In genomic region chr8:84599401-84599800, GRCm38 (mm10) we compare ENCODE assay signal across 24 mouse cellular contexts.
"Had no signal": no experiment of that assay in that cellular context is flagged by ENCODE, and none has a peak within 500 bp of the region (broad histone marks: within the 10 kb centered on the region; RNA-seq: fewer than 3 reads in every experiment).

No protein-coding gene starts in this region.

- ATAC-seq: inflammation-experienced regulatory T-cells, adult 6 months; intestine, embryonic 15.5 days; intestine, postnatal 0 days had no signal

- H3K36me3 ChIP-seq: heart, embryonic 12.5 days; heart, embryonic 15.5 days; intestine, embryonic 15.5 days; limb, embryonic 10.5 days; limb, embryonic 12.5 days; liver, embryonic 13.5 days had no signal

- H3K9me3 ChIP-seq: heart, embryonic 10.5 days; heart, embryonic 12.5 days; heart, embryonic 15.5 days; hindbrain, embryonic 10.5 days; hindbrain, embryonic 12.5 days; intestine, embryonic 15.5 days; limb, embryonic 10.5 days; liver, embryonic 13.5 days had no signal

- H3K4me2 ChIP-seq: liver, embryonic 11.5 days; liver, embryonic 13.5 days had no signal

- H3K27ac ChIP-seq: hindbrain, embryonic 12.5 days; hindbrain, embryonic 14.5 days; intestine, embryonic 15.5 days; left cerebral cortex, adult 2 months; limb, embryonic 12.5 days; liver, embryonic 13.5 days had no signal

- DNase-seq: gastrocnemius, postnatal 14 days; heart, adult 18-20 months; heart, postnatal 4 days; kidney, adult 18-20 months; kidney, adult 8-10 months; kidney, postnatal 10 days; kidney, postnatal 25 days; kidney, postnatal 4 days; liver; liver, embryonic 13.5 days had no signal

- H3K9ac ChIP-seq: intestine, embryonic 15.5 days; liver, embryonic 13.5 days had no signal

- H3K4me3 ChIP-seq: intestine, embryonic 15.5 days; layer of hippocampus, adult 2 months; left cerebral cortex, adult 2 months; limb, embryonic 12.5 days; liver, embryonic 13.5 days had no signal
